Mouse (Mus musculus) urinary bladder, adult 18-20 months (tissue): ENCODE data around the gene Lhx2.

Source experiments
- DNase-seq, 2 experiments: peaks; one replicate each; pipeline ENCODE4 v3.0.0; 2022; ENCODE audit warnings: low spot score in 2 of 2, mixed read lengths in 2 of 2

Gene Lhx2

DNA sequence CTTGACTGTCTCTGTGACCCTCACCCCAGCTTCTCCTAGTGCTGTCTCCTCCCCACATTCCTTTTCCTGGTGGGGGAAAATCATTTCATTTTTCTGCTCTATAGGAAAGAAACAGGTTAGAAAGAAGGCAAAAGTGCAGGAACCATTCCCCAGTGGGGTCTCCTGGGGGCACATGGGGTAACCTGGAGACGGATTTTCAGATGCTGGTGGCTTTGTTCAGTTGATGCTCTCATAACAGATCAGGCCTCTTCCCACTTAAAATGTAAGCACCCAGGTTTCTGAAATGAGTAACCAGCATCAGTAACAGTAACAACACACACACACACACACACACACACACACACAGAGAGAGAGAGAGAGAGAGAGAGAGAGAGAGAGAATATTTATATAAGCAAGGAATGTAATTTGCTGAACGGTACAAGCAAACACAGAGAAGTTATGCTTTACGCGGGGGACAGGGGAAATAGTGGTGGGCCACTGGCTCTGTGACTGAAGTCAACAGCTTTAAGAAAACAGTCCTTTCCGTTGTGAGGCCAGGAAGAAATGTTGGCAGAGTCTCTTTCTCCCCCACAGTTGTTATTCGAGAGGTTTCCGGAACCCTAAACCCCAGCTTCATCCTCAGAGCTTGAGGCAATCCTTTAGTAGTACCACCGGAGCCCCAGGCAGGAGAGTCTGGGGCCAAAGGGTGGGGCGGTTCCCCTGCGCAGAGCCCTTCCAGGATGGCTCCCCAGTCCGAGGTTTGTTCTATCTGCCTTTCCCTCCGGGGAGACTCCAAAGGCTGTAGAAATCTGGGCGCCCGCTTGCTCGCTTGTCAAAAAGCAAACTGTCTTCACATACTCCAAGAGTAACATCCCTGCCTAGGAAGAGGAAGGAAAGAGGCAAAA is 8.0 kb downstream of the Lhx2 start:
- DNase-seq, result no peak

DNA sequence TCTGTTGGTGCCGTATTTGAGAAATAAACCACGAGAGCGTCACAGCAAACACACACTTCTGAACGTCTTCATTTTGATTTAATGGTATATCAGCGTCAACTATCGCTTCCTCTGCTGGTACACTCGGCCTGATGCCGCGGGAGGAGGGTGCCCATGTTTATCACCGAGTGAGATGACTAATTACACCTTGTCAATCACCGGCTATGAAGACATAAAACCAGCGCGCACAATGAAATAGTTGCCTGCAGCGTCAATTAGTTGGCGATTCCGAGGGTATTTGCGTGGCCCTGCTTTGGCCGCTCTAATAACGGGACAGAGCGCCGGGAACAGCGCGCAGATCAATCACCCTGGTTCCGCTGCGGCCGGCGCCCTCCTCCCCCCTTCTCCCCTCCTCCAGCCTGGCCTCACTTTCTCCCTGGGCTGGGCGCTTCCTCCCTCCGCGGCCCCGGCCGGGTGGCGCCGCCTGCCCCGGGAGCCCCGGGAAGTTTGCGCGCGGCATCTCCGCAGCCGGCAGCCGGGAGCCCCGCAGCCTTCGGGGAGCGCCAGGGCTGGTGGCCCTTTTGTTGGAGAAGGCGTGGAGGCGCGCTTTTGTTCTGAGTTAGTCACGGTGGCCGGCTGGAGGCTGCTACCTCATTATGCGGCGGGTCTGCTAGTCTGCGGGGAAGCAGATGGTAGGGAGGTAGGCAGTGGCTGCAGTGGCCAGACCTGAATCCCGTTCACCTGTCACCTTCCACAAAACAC is 8.9 kb downstream of the Lhx2 start:
- DNase-seq, result no peak

DNA sequence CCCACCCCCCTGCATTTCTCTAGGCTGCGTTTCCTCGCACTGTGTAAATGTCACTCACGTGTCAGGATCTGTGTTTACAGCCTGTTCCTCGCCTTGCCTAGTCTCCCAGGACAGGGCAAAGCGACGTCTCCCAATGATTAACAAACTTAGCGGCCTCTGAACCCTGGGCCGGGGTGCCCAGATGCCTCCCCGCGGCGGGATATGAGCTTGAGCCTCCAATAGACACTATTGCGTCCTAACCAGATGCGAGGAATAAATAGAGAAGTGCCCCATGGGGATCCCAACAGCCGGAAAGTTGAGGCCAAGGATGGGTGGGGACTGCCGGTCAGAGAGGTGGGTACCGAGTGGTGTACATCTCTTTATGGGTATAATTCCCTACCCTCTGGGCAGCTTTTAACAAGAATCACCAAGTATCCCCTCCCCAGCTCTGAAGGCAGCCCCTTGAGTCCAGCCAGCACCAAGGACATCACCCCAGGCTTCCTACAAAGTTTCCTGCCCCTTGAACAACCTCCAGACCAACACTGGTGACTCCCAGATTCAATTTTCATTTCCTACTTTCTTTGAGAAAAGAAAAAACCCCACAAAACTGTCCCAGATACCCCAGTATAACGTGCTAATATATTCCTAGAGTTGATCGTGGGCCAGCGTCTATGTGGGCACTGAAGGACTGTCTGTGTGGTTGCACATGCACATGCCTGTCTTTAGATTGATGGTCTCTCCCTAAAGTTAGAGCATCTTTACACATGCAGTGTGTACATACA is 9.8 kb downstream of the Lhx2 start:
- no peak for DNase-seq

DNA sequence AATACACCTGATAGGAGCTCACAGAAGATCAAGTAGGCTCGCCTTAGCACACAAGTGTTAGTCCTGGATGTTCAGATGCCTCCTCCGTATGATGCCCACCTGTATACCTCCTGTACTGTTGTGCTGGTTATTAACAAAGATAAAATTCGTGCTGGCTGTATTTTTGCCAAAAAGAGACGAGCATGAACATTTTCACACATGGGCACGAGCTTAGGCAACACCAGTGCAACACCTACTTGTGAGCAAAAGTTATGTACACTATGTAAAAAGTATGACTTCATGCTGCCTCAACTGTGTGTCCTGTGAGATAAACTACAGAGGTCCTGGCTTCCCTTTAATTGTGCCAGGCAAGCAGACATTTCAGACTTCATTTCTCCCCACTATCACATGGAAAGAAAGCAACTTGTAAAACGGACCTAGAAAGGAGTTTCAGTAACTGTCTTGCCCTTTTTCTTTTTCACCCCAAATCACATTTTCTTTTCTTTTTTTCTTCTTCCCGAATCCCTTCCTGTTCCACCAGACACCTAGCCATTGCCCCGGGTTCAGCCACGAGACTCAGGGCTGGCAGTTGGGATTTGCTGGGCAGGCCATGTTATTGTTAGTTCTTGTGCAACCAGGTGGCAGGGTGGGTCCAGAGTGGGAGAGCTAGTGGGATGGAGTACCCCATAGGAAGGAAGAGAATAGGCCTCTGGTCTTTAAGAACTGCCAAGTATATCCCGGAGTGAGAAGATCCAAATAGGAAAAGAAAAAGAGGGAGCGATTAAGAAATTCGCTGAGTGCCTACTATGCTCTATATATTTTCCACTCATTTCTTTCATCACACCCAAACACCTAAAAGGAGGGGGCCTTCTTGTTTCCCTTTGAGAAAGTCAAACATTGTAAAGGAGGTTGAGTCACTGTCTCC is 10.6 kb downstream of the Lhx2 start:
- DNase-seq, result no peak

DNA sequence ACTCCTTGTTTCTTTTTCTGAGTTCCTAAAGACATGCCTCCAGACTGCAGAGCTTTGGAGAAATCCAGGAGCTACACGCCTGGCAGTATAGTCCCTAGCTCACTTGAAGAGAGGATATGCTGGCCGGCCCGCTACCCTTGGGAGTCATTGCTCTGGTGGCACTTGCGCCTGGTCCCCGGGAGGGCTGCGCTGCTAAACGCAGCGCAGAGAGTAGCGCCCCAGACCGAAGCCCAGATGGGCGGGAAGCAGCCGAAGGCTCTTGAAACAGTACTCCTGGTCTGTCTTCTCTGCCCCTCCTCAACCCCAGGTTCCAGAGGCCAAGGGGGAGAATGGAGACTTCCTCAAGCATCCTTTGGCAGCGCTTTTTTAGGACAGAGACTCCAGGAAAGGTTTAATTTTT is 11.3 kb downstream of the Lhx2 start:
- DNase-seq, result no peak

DNA sequence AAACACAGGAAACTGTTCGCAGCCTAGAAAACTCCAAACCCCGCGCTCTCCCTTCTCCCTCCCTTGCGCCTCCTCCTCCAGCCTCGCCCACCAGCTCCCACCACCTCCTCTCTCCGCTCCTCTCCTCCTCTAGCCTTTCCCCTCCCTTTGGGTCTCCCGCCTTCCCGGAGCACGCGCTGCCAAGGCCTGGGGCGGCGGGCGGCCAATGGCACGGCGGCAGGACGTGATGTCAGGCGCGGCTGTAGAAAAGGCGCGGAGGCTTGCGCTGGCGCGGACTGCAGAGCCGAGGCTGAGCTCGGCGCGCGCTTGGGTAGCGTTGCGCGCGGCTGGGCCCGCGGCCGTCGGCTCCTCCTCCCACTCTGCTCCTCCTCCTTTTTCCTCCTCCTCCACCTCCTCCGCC is 11.7 kb downstream of the Lhx2 start:
- peak in 1 of 2 experiments; percentile 59 for DNase-seq

DNA sequence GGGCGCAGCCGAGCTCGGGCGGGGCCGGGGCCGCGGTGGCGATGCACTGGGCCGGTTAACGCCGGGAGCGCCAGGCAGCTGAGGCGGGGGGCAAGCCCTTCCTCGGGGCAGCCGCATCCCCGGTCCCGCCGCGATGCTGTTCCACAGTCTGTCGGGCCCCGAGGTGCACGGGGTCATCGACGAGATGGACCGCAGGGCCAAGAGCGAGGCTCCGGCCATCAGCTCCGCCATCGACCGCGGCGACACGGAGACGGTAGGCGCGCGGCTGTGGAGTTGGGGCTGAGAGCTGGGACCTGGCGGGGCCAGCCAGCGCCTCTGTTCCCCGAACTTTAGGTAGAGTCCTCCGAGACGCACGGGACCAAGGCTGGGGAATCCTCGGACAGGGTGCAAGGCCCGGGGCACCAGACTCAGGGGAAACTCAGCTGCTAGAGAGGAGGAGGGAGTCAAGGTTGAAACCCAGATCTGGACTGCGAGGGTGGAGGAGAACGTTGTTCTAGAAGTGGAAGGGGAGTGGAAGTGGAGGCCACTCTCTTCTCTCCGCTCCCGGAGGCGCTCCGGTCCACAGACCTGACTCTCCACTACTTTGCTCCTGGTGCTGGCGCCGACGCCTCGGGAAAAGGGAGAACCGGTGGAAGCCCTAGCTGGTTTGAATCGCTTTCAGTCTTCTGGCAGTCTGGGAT is 12.7 kb downstream of the Lhx2 start:
- DNase-seq, result no peak

DNA sequence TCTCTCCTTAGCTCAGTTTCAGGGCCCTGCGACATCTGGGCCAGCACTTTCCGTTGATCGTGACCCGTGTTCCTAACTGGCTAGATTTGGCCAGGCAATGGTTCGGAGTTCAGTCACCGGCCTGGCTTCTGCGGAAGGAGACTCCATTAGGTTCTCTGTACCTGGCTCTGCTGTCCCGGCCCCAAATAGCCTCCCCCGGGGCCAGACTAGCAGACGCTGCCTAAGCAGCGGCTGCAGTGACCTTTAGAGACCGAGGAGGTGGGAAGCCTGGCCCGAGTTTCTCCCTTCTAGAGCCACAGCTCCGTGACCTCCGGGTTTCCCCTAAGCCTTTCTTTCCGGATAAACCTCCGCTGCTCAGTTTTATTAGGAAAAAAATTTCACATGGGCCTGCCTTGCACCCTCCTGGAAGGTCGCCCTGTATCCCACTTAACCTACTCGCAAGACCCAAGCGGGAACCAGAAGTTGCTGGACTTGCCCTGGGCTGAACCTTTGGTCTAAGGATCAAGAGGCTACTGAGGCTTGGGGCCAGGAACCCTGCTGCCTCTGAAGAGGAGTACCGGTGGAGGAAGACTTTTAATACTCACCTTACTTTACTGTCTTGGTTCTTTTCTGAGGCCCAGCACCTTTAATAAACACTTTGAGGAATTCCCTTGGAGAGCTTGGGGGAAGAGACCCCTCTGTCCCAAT is 13.4 kb downstream of the Lhx2 start:
- no peak for DNase-seq

DNA sequence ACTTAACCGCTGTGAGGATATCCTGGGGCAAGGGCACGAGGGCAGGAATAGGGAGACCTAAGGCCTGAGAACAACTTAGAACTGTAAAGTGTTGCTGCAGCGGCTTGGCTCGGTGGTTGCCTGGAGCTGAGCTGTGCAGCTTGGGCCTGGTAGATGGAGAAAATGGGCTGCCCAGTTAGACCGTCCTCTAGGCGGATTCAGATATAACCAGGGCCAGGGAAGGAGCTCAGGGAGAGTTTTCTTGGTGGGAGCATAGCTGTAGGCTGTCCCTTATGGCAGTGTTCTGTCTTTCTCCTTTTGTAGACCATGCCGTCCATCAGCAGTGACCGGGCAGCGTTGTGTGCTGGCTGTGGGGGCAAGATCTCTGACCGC is 13.9 kb downstream of the Lhx2 start:
- no peak for DNase-seq

DNA sequence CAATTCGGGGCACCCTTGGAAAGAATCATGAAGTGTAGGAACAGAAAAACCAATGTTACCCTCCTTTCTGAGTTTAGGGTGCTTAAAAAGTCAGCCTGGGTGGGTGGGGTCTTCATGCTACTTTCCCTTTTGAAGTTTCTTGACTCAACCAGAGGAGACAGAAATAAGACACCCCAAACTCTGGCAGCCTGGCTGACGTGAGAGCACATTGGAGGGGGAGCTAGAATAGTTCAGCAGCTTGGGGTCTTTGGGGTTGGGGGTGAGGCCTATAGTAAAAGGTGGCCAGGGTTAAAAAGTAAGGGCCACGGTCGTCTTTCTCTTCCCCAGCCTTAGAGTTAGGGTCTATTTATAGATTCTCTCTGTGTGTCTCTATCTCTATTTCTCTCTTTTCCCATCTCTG is 14.6 kb downstream of the Lhx2 start:
- no peak for DNase-seq

DNA sequence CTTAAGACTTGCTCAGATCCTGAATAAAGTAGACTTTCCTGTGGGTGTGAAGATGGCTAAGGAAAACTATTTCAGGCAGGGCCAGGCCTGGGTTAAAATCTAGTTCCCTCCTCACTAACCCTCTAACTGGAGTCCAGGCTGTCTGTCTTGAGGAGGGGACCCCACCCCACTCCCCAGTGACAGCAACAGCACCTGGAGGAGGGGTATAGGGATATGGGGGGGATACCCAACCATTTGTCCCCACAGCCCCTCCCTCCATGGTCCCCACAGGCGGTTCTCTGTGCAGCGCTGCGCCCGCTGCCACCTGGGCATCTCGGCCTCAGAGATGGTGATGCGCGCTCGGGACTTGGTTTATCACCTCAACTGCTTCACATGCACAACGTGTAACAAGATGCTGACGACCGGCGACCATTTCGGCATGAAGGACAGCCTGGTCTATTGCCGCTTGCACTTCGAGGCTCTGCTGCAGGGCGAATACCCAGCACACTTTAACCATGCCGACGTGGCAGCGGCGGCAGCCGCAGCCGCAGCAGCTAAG is 15.2 kb downstream of the Lhx2 start:
- no peak for DNase-seq

DNA sequence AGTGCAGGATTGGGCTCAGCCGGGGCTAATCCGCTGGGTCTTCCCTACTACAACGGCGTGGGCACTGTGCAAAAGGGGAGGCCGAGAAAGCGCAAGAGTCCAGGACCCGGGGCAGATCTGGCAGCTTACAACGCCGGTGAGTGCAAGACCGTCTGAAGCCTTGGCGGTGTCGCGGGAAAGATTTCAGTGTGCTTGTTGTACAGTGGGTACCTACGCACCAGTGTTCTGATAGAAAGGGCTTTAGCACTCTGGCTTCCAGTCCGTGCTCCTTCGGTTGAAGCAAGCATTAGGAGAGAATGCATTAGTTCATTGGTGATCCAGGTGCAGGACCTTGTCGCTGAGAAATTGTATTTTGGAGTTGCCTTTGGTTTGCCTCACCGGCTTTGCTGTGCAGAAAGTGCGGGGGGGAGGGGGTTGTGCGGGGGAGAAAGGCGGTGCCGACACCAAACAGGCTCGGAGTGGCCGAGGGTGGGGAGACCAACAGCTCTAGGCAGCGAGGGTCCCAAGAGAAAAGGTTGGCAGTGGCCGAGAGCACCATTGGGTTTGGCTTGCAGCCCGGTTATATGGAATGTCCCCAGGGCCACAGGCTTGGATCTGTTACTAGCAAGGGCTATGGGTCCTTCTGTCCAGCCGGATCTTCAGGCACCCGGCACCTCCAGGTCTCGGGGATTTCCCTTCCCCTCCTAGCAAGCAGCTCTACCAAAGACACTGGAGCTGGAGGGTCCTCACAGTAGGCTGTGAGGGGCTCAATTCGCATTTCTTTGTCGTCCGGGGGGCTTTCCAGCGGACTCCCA is 15.8 kb downstream of the Lhx2 start:
- DNase-seq, result no peak

DNA sequence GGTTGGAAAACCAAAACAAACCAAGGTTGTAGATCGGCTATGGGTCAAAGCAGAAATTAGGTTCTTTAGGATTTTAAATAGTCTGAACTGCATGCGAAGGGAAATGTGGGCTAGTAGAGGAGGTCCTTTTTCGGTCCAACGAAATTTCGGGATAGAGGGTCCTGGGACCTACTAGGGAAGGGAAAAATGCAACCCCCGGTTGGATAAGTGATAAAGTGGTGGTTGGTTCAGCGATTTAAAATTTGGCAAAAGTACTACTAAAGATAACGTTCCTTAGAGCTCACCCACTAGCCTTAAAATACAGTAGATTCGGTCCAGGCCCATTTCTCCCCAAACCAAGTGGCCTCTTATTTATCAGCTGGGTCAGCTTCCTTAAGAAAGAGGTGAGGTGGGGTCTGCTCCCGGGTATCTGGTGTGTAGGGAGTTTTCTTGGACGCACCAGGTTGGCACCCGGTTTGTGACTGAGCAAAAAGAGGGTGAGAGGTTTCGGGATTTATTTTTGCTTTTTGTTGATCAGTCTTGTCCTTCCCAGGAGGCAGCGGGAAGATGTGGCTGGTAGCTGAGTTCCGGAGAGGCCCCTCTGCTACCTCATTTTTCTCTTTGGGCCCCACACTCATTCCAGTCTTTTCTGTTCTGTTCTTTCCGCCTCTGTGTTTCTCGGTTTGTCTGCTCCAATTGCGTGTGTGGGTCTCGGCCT is 16.8 kb downstream of the Lhx2 start:
- no peak for DNase-seq

DNA sequence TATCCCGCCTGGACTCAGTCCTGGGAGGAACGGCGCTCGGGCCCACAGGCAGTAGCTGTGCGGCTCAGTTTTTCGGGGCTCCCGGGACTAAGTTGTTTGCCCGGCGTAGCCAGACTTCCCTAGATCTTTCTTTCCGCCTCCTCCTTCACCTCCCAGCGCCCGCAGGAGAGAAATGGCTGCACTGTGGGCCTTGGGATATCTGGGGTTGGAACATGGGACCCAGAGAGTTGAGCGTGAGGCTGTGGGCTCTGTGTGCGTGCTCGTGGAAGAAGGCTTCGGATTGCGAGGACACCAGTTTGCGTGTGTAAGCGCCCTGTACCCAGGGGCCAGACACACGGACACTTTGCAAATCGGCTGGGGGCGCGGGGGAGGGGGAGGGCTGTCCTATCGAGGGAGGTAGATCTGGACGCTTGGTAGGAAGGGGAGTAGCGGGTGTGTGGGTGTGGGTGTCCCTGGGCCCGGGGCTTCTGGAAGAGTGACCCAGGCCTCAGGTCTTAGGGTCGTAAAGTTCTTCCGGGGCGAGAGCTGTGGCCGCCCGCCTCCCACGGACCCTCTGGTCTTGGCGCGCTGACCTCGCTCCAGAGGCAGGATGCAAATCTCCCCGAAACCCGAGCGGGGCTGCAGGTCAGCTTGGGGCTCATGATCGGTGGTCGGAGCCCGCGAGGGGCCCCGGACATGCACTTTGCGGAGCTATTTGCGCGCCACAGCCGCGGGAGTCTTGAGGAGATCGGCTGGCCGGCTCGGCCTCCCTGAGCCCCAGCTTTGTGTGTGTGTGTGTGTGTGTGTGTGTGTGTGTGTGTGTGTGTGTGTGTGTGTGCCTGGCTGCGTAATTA is 17.6 kb downstream of the Lhx2 start:
- DNase-seq, result no peak

DNA sequence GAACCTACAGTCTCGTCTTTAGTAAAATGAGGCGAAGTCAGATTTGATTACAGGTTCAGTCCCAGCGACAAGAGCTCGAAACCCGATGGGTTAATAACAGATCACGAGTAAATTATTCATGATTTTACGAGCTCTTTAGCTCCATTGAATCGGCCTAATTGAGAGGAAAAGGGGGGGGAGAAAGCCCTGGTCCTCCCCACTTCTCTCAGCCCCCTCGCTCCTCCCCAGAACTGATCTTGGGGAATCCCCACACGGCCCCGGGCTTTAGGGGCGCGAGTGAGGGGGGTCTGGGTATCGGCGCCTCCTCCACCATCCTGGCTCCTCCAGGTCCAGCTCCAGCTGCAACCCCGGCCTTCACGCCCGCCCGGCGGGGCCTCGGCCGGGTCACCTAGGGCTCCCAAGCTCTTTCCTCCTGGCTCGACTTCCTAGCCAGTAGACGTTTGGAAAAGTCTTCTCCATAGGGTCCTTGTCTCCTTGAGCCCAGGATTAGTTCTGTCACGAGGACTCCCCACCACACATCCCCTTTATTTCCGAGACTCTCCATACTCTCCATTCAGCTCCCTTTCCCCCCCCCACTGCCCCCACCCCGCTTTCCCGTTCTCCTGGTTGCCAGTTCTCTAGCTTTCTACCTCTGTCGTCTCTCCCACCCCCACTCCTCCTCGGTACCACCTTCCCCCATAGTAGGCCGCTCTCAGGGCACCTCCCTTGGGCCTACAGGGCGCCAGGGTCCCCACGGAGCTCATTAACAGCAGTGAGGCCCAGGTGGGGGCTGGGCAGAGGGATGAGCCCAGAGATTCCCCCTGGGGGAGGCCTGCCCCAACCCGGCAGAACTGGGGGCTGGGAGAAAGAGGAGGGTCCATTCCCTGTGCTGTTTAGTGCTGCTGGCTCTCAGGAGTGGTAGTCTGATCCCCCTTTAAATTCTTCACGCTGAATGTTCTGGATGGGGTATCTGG is 18.5 kb downstream of the Lhx2 start:
- no peak for DNase-seq

DNA sequence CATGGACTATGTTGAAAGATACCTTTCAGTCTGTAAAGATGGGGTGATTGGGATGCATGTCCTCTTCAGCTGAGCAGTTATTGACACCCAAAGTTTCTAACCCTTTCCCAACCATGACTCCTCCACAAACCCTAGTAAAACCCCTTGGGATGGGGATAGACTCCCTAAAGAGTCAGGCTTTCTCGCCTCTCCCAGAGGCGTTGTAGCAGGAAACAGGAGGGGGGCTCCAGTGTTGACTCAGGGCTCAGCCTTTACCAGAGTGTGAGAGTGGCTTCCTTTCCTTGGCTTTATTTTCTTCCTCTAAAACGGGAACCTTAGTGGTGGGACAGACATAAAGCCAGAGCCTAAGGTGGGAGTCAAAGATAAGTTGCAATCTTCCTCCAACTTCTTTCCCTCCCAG is 19.5 kb downstream of the Lhx2 start:
- no peak for DNase-seq
